Mouse (Mus musculus) urinary bladder, postnatal 4 days (tissue): Measurements from ENCODE around the gene Ldlr.
A peak's percentile ranks its signal among the peaks of the same experiment; 100 is the strongest.
"Not testable (repeated sequence)": the region's sequence is repeated elsewhere in the genome, so short reads cannot be mapped to it uniquely, and the experiment has no call there.

Experiments used
- DNase-seq, 2 experiments: peaks; one replicate each; pipeline ENCODE4 v3.0.0; 2021 to 2022; ENCODE audit warnings: low spot score in 2 of 2

Ldlr gene

GRCm38 (mm10) chr9:21754516-21755321 is 31.4 kb downstream of the Ldlr start:
- no peak for DNase-seq

GRCm38 (mm10) chr9:21758576-21759529 is 35.6 kb downstream of the Ldlr start:
- DNase-seq, result no peak

GRCm38 (mm10) chr9:21759718-21760117 is 36.4 kb downstream of the Ldlr start:
- no peak for DNase-seq

- peak; percentile 88 to 94 for DNase-seq
Measured at GRCm38 (mm10) chr9:21760155-21761088, 37.1 kb downstream of the Ldlr start, which contains the start of gene Spc24. TSS of gene Spc24 (minus strand) at chr9:21760303.

- DNase-seq, result no peak
Measured at GRCm38 (mm10) chr9:21762135-21762534, 38.9 kb downstream of the Ldlr start.

- DNase-seq, result no peak
Measured at GRCm38 (mm10) chr9:21764084-21764999, 41.1 kb downstream of the Ldlr start.

- DNase-seq, result peak in 1 of 2 experiments; percentile 48
Measured at GRCm38 (mm10) chr9:21767896-21768295, 44.6 kb downstream of the Ldlr start.

- DNase-seq, result peak in 1 of 2 experiments; percentile 60
Measured at GRCm38 (mm10) chr9:21768511-21769411, 45.5 kb downstream of the Ldlr start.

GRCm38 (mm10) chr9:21769558-21770183 is 46.4 kb downstream of the Ldlr start:
- peak; percentile 55 to 65 for DNase-seq

GRCm38 (mm10) chr9:21773396-21773795 is 50.1 kb downstream of the Ldlr start:
- not testable (repeated sequence) for DNase-seq

GRCm38 (mm10) chr9:21774353-21774752 is 51.1 kb downstream of the Ldlr start:
- DNase-seq, result no peak

- no peak for DNase-seq
Measured at GRCm38 (mm10) chr9:21777726-21778125, 54.4 kb downstream of the Ldlr start.

- DNase-seq, result no peak
Measured at GRCm38 (mm10) chr9:21781657-21782468, 58.6 kb downstream of the Ldlr start.

GRCm38 (mm10) chr9:21784517-21785307 is 61.4 kb downstream of the Ldlr start:
- no peak for DNase-seq

- not testable (repeated sequence) for DNase-seq
Measured at GRCm38 (mm10) chr9:21786309-21786708, 63.0 kb downstream of the Ldlr start.

- DNase-seq, result peak in 1 of 2 experiments; percentile 78
Measured at GRCm38 (mm10) chr9:21786906-21787305, 63.6 kb downstream of the Ldlr start.

GRCm38 (mm10) chr9:21787654-21788053 is 64.4 kb downstream of the Ldlr start:
- no peak for DNase-seq
